Mouse (Mus musculus) liver, postnatal 0 days (tissue): ENCODE measurements around the gene Zbtb7b. TPM values are rescaled to one million over a fixed set of nuclear protein-coding genes. Genes with fewer than 3 reads are reported as not detected.

Source experiments
- ATAC-seq: fragments of 200-750 bp; cut with Nextera tagmentation; 2 replicates; pipeline ENCODE4 v1.8.0; 2017; ENCODE audit warnings: mild to moderate bottlenecking, moderate library complexity
- DNase-seq: peaks from one replicate; pipeline ENCODE4 v3.0.0-alpha.2; 2016
- H3K27ac ChIP-seq: fragments of 300-500 bp; sonication (generic); 2 replicates; pipeline ENCODE4 v1.5.1; 2014; ENCODE audit warnings: antibody characterized with exemption, moderate library complexity, mild to moderate bottlenecking, low read depth
- H3K27me3 ChIP-seq: fragments of 300-500 bp; sonication (generic); 2 replicates; pipeline ENCODE4 v1.6.1; 2014; ENCODE audit warnings: low read length, control low read depth, mixed read lengths; ENCODE audit not compliant: insufficient read depth
- H3K36me3 ChIP-seq: fragments of 300-500 bp; sonication (generic); replicated peaks from 2 replicates; pipeline ENCODE4 v1.6.1; 2014; ENCODE audit warnings: mild to moderate bottlenecking, control low read depth, low read length, moderate library complexity, mixed read lengths; ENCODE audit not compliant: insufficient read depth
- H3K4me1 ChIP-seq: fragments of 300-500 bp; sonication (generic); 2 replicates; pipeline ENCODE4 v1.6.1; 2014; ENCODE audit warnings: antibody characterized with exemption, mild to moderate bottlenecking, control low read depth; ENCODE audit not compliant: insufficient read depth
- H3K4me2 ChIP-seq: fragments of 300-500 bp; sonication (generic); 2 replicates; pipeline ENCODE4 v1.6.1; 2014; ENCODE audit warnings: low read depth, mild to moderate bottlenecking, low read length, moderate library complexity, mixed read lengths
- H3K4me3 ChIP-seq: fragments of 300-500 bp; sonication (generic); 2 replicates; pipeline ENCODE4 v1.5.1; 2014; ENCODE audit warnings: low read depth, low read length
- H3K9ac ChIP-seq: fragments of 300-500 bp; sonication (generic); replicated peaks from 2 replicates; pipeline ENCODE4 v1.6.1; 2014; ENCODE audit warnings: mild to moderate bottlenecking, moderate library complexity
- H3K9me3 ChIP-seq: fragments of 300-500 bp; sonication (generic); 2 replicates; pipeline ENCODE4 v1.6.1; 2016; ENCODE audit warnings: mild to moderate bottlenecking, control low read depth, low read length, mixed read lengths
- CTCF ChIP-seq: sonication (generic); IDR thresholded peaks from 2 replicates; pipeline ENCODE4 v1.5.1; 2016; ENCODE audit warnings: antibody characterized with exemption, low read depth
- EP300 ChIP-seq: IDR thresholded peaks from 2 replicates; pipeline ENCODE4 v1.6.1; 2016; ENCODE audit warnings: antibody characterized with exemption, low read depth, mild to moderate bottlenecking
- WGBS: fragments of 180-500 bp; shearing (Covaris S2); extraction: QIAGEN DNeasy Blood & Tissue Kit; methylation state at CpG from one replicate; pipeline ENCODE4 v1.1.7; 2014; ENCODE audit not compliant: insufficient replicate concordance; 5-methylcytosine and 5-hydroxymethylcytosine counted together
- polyA plus RNA-seq: library from polyadenylated mRNA; unstranded; fragments of >200 nt; fragmentation: Nextera tagmentation; extraction: Ambion mirVana; gene quantifications from 2 replicates; pipeline ENCODE4 v1.2.1, GENCODE M21; 2015

Gene Zbtb7b
- polyA plus RNA-seq, 1 experiment from 2014 or later: 4.1 TPM

DNA sequence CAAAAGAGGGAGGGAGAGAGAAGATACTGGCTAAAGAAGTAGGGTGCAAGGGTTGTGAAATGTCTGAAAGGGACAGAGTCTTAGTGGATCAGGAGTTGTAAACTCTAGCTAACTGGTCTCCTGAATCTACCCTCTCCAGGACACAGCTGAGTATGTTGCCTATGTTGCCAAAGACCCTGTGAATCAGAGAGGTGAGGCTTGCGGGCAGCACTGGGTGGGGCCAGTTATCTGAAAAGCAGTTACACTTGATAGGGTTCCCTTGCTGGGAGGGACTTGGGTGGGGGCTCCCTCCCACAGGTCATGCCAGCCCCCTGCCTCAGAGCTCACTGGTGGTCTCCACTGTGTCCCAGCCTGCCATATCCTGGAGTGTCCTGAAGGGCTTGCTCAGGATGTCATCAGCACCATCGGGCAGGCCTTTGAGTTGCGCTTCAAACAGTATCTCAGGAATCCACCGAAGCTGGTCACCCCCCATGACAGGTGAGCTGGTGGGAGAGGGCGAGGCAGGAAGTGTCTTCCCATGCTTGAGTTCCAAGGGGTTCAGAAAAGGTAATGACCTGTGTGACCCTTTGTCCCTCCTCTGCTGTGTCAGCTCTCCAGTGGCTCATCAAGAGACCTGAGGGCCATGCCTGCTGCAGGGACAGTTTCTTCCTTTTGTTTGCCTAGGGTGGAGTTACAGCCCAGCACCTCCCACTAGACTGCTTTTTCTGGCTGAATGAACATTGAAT is 30.0 kb upstream of the Zbtb7b start:
- Histone ChIP-seq H3K27ac (no peak overlapping the region; the same call in 1 of the 2 replicates), H3K9me3 (no peaks in the 10 kb centered on the region), H3K9ac (no peak overlapping the region), H3K4me1 (peaks cover 49% of the 10 kb centered on the region), H3K4me2 (peak overlapping the region; percentile 13; the same call in 1 of the 2 replicates), H3K36me3 (peaks cover 37% of the 10 kb centered on the region), H3K27me3 (no peaks in the 10 kb centered on the region), H3K4me3 (no peak overlapping the region)
- ATAC-seq (no peak), DNase-seq (no peak)
- TF ChIP-seq EP300 (no peak), CTCF (no peak)
- 80% methylated on average over 5 of the region's 5 CpGs for WGBS

DNA sequence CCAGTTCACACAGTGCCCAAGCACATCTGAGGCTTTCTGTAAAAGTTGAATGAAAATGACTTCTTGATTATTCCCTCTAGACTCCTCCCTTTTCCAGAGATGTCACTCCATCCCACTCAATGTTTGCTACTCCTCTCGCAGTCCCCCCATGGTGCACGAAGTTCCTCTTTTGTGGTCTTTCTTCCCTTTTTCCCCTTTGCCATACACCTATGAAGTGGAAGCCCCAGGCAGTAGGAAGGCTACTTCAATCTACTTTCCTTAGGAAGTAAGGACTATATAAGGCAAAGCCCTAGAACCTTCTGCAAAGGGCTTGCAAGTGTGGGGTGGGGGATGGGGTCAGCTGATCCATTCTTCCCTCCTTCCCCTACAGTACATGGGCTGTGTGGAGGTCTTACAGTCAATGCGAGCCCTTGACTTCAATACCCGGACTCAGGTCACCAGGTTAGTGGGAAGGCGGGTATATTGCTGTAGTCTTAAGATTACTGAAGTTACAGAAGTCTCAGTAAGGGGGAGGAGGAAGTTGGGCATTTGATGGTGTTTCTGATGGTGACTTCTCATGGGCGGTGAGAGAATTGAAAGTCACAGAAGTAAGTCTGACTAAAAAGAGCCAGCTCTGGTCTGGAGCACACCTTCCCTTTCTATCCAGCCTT is 28.1 kb upstream of the Zbtb7b start:
- Histone ChIP-seq H3K4me2 (peak overlapping the region; percentile 96), H3K36me3 (peaks cover 37% of the 10 kb centered on the region), H3K9ac (peak overlapping the region; percentile 9; the same call in 1 of the 2 replicates), H3K4me3 (no peak overlapping the region), H3K27me3 (no peaks in the 10 kb centered on the region), H3K9me3 (no peaks in the 10 kb centered on the region), H3K27ac (peak overlapping the region; percentile 11; the same call in 1 of the 2 replicates), H3K4me1 (peaks cover 50% of the 10 kb centered on the region)
- DNase-seq (no peak), ATAC-seq (no peak)
- TF ChIP-seq CTCF (no peak), EP300 (no peak)
- WGBS: 48% methylated on average over 6 of the region's 6 CpGs

GRCm38 (mm10) chr3:89421810-89422473 is 27.4 kb upstream of the Zbtb7b start:
- peak overlapping the region; percentile 46 for H3K9ac ChIP-seq
- TF ChIP-seq CTCF: no peak
- TF ChIP-seq EP300: no peak
- peaks cover 31% of the 10 kb centered on the region for H3K36me3 ChIP-seq
- H3K4me3 ChIP-seq: peak overlapping the region; percentile 67
- DNase-seq: peak; percentile 24
- H3K9me3 ChIP-seq: no peaks in the 10 kb centered on the region
- peaks cover 57% of the 10 kb centered on the region for H3K4me1 ChIP-seq
- H3K27ac ChIP-seq: peak overlapping the region; percentile 75
- ATAC-seq: no peak
- H3K27me3 ChIP-seq: no peaks in the 10 kb centered on the region
- H3K4me2 ChIP-seq: peak overlapping the region; percentile 96
- WGBS: 31% methylated on average over 22 of the region's 22 CpGs

DNA sequence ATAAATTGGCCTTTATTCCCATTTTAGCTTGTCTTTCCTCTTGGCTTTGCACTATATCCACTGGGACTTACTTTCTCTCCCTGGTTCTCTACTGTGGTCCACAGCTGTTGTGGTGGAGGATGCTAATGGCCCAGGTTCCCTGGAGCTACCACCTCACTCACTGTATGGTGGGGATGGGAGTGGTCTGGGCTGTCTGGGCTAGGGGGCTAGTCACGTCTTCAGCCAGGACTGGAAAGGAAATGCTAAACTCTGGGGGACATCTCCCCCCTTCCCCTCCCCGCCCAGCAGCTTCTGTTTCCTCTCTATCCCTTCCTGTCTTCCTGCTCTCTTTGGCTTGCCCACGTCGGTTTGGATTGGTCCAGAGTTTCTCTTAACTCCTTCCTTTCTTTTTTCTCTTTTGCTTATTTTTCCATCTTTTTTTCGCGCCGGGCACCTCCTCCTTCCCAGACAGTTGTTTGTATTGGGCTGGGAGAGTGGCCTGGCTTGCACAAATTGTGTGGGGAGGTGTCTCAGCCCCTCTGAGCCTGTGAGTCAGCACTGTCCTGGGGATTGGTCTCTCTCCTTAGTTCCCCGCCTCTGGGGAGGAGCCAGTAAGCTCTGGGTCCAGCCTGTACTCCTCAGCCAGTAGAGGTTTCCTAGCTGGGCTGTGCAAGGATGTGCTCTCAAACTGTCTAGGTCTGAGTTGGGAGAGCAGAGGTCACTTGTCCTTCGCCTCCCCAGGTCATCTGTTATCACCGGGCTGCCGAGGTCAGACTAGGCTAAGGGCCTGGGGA is 26.6 kb upstream of the Zbtb7b start:
- Histone ChIP-seq H3K9me3 (no peaks in the 10 kb centered on the region), H3K27me3 (no peaks in the 10 kb centered on the region), H3K9ac (peak overlapping the region; percentile 46), H3K27ac (peak overlapping the region; percentile 75), H3K36me3 (peaks cover 29% of the 10 kb centered on the region), H3K4me1 (peaks cover 61% of the 10 kb centered on the region), H3K4me2 (peak overlapping the region; percentile 96), H3K4me3 (peak overlapping the region; percentile 67)
- peak; percentile 84 for DNase-seq
- 11% methylated on average over 11 of the region's 11 CpGs for WGBS
- no peak for TF ChIP-seq EP300
- TF ChIP-seq CTCF: no peak
- ATAC-seq: peak; percentile 54

- H3K27me3 ChIP-seq: no peaks in the 10 kb centered on the region
- no peaks in the 10 kb centered on the region for H3K9me3 ChIP-seq
- H3K36me3 ChIP-seq: peaks cover 31% of the 10 kb centered on the region
- peak overlapping the region; percentile 75 for H3K27ac ChIP-seq
- DNase-seq (no peak), ATAC-seq (no peak)
- H3K9ac ChIP-seq: peak overlapping the region; percentile 46
- H3K4me2 ChIP-seq: peak overlapping the region; percentile 96
- no peak for TF ChIP-seq CTCF
- no peak for TF ChIP-seq EP300
- H3K4me1 ChIP-seq: peaks cover 61% of the 10 kb centered on the region
- 40% methylated on average over 2 of the region's 2 CpGs for WGBS
- H3K4me3 ChIP-seq: peak overlapping the region; percentile 67
Observed at GRCm38 (mm10) chr3:89420421-89420820, 25.8 kb upstream of the Zbtb7b start.
